Mouse (Mus musculus): ENCODE measurements around the gene Mrpl21. TPM values are rescaled to one million over a fixed set of nuclear protein-coding genes. Genes with fewer than 3 reads are reported as not detected.

Mrpl21 gene
- polyA plus RNA-seq, 1 experiment from 2014 or later = 110 TPM

GRCm38 (mm10) chr19:3292028-3292427, 9.3 kb downstream of the Mrpl21 start:
- Histone ChIP-seq H3K4me1 (replicated peaks; ENCODE audit: control insufficient read depth, insufficient read depth, low read length) (no peaks in the 10 kb centered on the region), H3K27me3 (ENCODE audit: control insufficient read depth, insufficient read depth, low read depth, low read length) (no peaks in the 10 kb centered on the region), H3K9me3 (ENCODE audit: control insufficient read depth, low read length) (no peaks in the 10 kb centered on the region), H3K4me2 (ENCODE audit: low read depth, low read length) (no peak overlapping the region), H3K9ac (ENCODE audit: low read length) (no peak overlapping the region), H3K36me3 (ENCODE audit: control insufficient read depth, insufficient read depth, low read length) (peaks cover 16% of the 10 kb centered on the region), H3K4me3 (ENCODE audit: low read length) (no peak overlapping the region), H3K27ac (ENCODE audit: low read length) (no peak overlapping the region)
- WGBS = 49% methylated on average over 2 of the region's 2 CpGs
- peak; percentile 60 for ATAC-seq (ENCODE audit: low read depth)

DNA sequence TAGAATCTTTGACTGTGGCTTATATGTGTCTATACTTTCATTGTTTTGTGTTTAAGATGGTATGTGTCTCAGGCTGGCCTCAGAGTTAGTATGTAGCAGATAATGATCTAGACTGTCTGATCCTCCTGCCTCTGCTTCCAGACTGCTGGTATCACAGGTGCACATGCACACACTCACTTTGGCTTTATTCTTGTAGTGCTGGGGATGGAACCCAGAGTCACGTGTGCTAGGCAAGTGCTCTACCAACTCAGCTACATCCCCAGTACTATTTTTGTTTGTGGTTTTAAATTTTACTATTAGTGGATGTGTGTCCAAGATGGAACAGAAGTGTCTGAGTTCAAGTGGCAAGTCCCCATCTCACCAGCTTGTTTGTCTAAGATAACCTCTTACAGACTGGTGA, 10.3 kb downstream of the Mrpl21 start:
- ATAC-seq (ENCODE audit: low read depth) = no peak
- Histone ChIP-seq H3K4me3 (ENCODE audit: low read length) (no peak overlapping the region), H3K9ac (ENCODE audit: low read length) (no peak overlapping the region), H3K36me3 (ENCODE audit: control insufficient read depth, insufficient read depth, low read length) (peaks cover 12% of the 10 kb centered on the region), H3K9me3 (ENCODE audit: control insufficient read depth, low read length) (no peaks in the 10 kb centered on the region), H3K27ac (ENCODE audit: low read length) (no peak overlapping the region), H3K27me3 (ENCODE audit: control insufficient read depth, insufficient read depth, low read depth, low read length) (no peaks in the 10 kb centered on the region), H3K4me1 (replicated peaks; ENCODE audit: control insufficient read depth, insufficient read depth, low read length) (no peaks in the 10 kb centered on the region), H3K4me2 (ENCODE audit: low read depth, low read length) (no peak overlapping the region)
- 83% methylated on average over 1 of the region's 1 CpGs for WGBS

DNA sequence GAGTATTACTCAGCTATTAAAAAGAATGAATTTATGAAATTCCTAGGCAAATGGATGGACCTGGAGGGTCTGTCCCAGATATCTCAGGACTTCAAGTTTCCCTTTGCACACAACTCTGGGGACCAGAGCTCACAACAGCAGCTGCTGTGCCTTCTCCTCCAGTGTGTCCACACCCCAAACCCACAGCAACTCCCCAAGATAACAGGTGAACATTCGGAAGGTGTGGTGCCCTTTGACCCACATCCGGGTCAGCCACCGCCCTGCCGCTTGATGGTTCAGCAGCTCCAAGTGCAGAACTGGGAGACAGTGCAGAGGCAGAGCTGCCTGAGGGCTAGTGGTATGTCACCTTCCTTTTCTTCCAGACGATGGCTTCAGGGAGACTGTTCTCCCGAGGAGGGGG, 12.5 kb downstream of the Mrpl21 start:
- Histone ChIP-seq H3K4me3 (ENCODE audit: low read length) (no peak overlapping the region), H3K9me3 (ENCODE audit: control insufficient read depth, low read length) (no peaks in the 10 kb centered on the region), H3K4me1 (replicated peaks; ENCODE audit: control insufficient read depth, insufficient read depth, low read length) (no peaks in the 10 kb centered on the region), H3K9ac (ENCODE audit: low read length) (no peak overlapping the region), H3K4me2 (ENCODE audit: low read depth, low read length) (no peak overlapping the region), H3K27ac (ENCODE audit: low read length) (no peak overlapping the region), H3K36me3 (ENCODE audit: control insufficient read depth, insufficient read depth, low read length) (peaks cover 2% of the 10 kb centered on the region; the same call in 1 of the 2 replicates), H3K27me3 (ENCODE audit: control insufficient read depth, insufficient read depth, low read depth, low read length) (no peaks in the 10 kb centered on the region)
- no peak for ATAC-seq (ENCODE audit: low read depth)
- WGBS = 78% methylated on average over 6 of the region's 6 CpGs

GRCm38 (mm10) chr19:3297034-3297433, 14.3 kb downstream of the Mrpl21 start:
- ATAC-seq (ENCODE audit: low read depth) = no peak
- Histone ChIP-seq H3K4me1 (replicated peaks; ENCODE audit: control insufficient read depth, insufficient read depth, low read length) (no peaks in the 10 kb centered on the region), H3K27ac (ENCODE audit: low read length) (no peak overlapping the region), H3K4me3 (ENCODE audit: low read length) (no peak overlapping the region), H3K36me3 (ENCODE audit: control insufficient read depth, insufficient read depth, low read length) (no peaks in the 10 kb centered on the region), H3K4me2 (ENCODE audit: low read depth, low read length) (no peak overlapping the region), H3K9ac (ENCODE audit: low read length) (no peak overlapping the region), H3K27me3 (ENCODE audit: control insufficient read depth, insufficient read depth, low read depth, low read length) (no peaks in the 10 kb centered on the region), H3K9me3 (ENCODE audit: control insufficient read depth, low read length) (no peaks in the 10 kb centered on the region)

DNA sequence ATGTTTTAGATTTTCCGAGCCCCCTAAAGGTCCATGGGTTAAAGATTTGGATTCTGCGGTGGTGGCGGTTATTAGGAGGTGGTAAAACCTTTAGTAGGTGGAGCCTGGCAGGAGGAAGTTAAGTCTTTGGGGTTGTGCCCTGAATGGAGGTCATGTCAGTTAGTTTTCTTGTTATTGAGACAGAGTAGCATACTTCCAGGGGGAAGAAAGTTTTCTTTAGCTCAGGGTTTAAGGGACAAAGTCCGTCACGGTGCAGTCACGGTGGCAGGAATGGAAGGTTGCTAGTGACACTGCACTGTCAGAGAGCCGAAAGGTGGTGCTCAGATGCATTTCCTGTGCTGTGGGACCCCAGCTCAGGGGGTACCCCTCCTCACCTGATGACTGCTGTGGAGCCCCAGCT, 15.1 kb downstream of the Mrpl21 start:
- Histone ChIP-seq H3K27me3 (ENCODE audit: control insufficient read depth, insufficient read depth, low read depth, low read length) (no peaks in the 10 kb centered on the region), H3K27ac (ENCODE audit: low read length) (no peak overlapping the region), H3K9me3 (ENCODE audit: control insufficient read depth, low read length) (no peaks in the 10 kb centered on the region), H3K4me1 (replicated peaks; ENCODE audit: control insufficient read depth, insufficient read depth, low read length) (no peaks in the 10 kb centered on the region), H3K4me2 (ENCODE audit: low read depth, low read length) (no peak overlapping the region), H3K36me3 (ENCODE audit: control insufficient read depth, insufficient read depth, low read length) (no peaks in the 10 kb centered on the region), H3K4me3 (ENCODE audit: low read length) (no peak overlapping the region), H3K9ac (ENCODE audit: low read length) (no peak overlapping the region)
- no peak for ATAC-seq (ENCODE audit: low read depth)
- WGBS = 76% methylated on average over 7 of the region's 7 CpGs

DNA sequence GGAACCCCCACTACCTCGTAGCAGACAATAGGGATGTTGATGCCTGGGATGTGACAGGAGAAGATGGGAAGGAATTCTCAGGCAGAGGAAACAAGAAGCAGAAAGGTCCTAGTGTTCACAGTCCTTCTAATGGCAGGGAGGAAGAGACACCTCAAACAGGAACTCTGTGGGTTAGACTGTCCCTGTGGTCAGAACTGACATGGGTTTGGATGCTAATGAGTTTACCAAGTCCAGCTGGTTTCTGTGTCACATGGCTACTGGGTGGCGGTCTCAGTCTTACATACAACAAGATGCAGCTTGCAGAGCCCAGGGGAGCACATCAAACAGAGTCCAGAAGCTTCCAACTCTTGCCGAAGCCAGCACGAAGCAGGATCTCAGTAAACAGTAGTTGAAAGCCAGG, 21.3 kb downstream of the Mrpl21 start:
- Histone ChIP-seq H3K27ac (ENCODE audit: low read length) (no peak overlapping the region), H3K4me3 (ENCODE audit: low read length) (no peak overlapping the region), H3K4me1 (replicated peaks; ENCODE audit: control insufficient read depth, insufficient read depth, low read length) (no peaks in the 10 kb centered on the region), H3K9me3 (ENCODE audit: control insufficient read depth, low read length) (no peaks in the 10 kb centered on the region), H3K4me2 (ENCODE audit: low read depth, low read length) (no peak overlapping the region), H3K36me3 (ENCODE audit: control insufficient read depth, insufficient read depth, low read length) (no peaks in the 10 kb centered on the region), H3K9ac (ENCODE audit: low read length) (no peak overlapping the region), H3K27me3 (ENCODE audit: control insufficient read depth, insufficient read depth, low read depth, low read length) (no peaks in the 10 kb centered on the region)
- WGBS = 58% methylated on average over 4 of the region's 4 CpGs
- no peak for ATAC-seq (ENCODE audit: low read depth)

GRCm38 (mm10) chr19:3307175-3307949, 24.7 kb downstream of the Mrpl21 start:
- no peaks in the 10 kb centered on the region for H3K36me3 ChIP-seq (ENCODE audit: control insufficient read depth, insufficient read depth, low read length)
- no peaks in the 10 kb centered on the region for H3K4me1 ChIP-seq (replicated peaks; ENCODE audit: control insufficient read depth, insufficient read depth, low read length)
- H3K27me3 ChIP-seq (ENCODE audit: control insufficient read depth, insufficient read depth, low read depth, low read length) = no peaks in the 10 kb centered on the region
- H3K4me3 ChIP-seq (ENCODE audit: low read length) = no peak overlapping the region
- H3K27ac ChIP-seq (ENCODE audit: low read length) = no peak overlapping the region
- no peaks in the 10 kb centered on the region; the same call in 1 of the 2 replicates for H3K9me3 ChIP-seq (ENCODE audit: control insufficient read depth, low read length)
- H3K4me2 ChIP-seq (ENCODE audit: low read depth, low read length) = no peak overlapping the region
- WGBS = 45% methylated on average over 16 of the region's 16 CpGs
- ATAC-seq (ENCODE audit: low read depth) = no peak
- H3K9ac ChIP-seq (ENCODE audit: low read length) = no peak overlapping the region

GRCm38 (mm10) chr19:3319341-3319740, 36.6 kb downstream of the Mrpl21 start:
- Histone ChIP-seq H3K4me3 (ENCODE audit: low read length) (no peak overlapping the region), H3K27ac (ENCODE audit: low read length) (no peak overlapping the region), H3K4me2 (ENCODE audit: low read depth, low read length) (no peak overlapping the region), H3K27me3 (ENCODE audit: control insufficient read depth, insufficient read depth, low read depth, low read length) (no peaks in the 10 kb centered on the region), H3K9me3 (ENCODE audit: control insufficient read depth, low read length) (no peaks in the 10 kb centered on the region), H3K9ac (ENCODE audit: low read length) (no peak overlapping the region), H3K36me3 (ENCODE audit: control insufficient read depth, insufficient read depth, low read length) (no peaks in the 10 kb centered on the region), H3K4me1 (replicated peaks; ENCODE audit: control insufficient read depth, insufficient read depth, low read length) (peaks cover 14% of the 10 kb centered on the region)
- no peak for ATAC-seq (ENCODE audit: low read depth)
- 74% methylated on average over 2 of the region's 2 CpGs for WGBS

GRCm38 (mm10) chr19:3320086-3320485, 37.4 kb downstream of the Mrpl21 start:
- WGBS = 53% methylated on average over 7 of the region's 7 CpGs
- Histone ChIP-seq H3K4me3 (ENCODE audit: low read length) (no peak overlapping the region), H3K9ac (ENCODE audit: low read length) (no peak overlapping the region), H3K4me2 (ENCODE audit: low read depth, low read length) (no peak overlapping the region), H3K9me3 (ENCODE audit: control insufficient read depth, low read length) (no peaks in the 10 kb centered on the region), H3K4me1 (replicated peaks; ENCODE audit: control insufficient read depth, insufficient read depth, low read length) (peaks cover 20% of the 10 kb centered on the region), H3K27ac (ENCODE audit: low read length) (no peak overlapping the region), H3K36me3 (ENCODE audit: control insufficient read depth, insufficient read depth, low read length) (no peaks in the 10 kb centered on the region), H3K27me3 (ENCODE audit: control insufficient read depth, insufficient read depth, low read depth, low read length) (no peaks in the 10 kb centered on the region)
- no peak for ATAC-seq (ENCODE audit: low read depth)
